Mouse (Mus musculus) gastrocnemius, postnatal 10 days (tissue): ENCODE results near the gene Dagla. TPM values are rescaled to one million over a fixed set of nuclear protein-coding genes. Genes with fewer than 3 reads are reported as not detected.

Experiments
- DNase-seq: peaks from one replicate; pipeline ENCODE4 v3.0.0; 2021; ENCODE audit warnings: mixed read lengths
- total RNA-seq, 2 experiments: library from RNA; stranded (reverse); gene quantifications; 2 replicates each; pipeline ENCODE4 v1.2.3; 2021

Dagla gene
- total RNA-seq, 2 experiments from 2014 or later: 8.9 to 9.3 TPM

GRCm38 (mm10) chr19:10235784-10236565, 68.7 kb downstream of the Dagla start:
- no peak for DNase-seq

- DNase-seq: no peak
Measured at GRCm38 (mm10) chr19:10232327-10233017, 72.2 kb downstream of the Dagla start.

DNA sequence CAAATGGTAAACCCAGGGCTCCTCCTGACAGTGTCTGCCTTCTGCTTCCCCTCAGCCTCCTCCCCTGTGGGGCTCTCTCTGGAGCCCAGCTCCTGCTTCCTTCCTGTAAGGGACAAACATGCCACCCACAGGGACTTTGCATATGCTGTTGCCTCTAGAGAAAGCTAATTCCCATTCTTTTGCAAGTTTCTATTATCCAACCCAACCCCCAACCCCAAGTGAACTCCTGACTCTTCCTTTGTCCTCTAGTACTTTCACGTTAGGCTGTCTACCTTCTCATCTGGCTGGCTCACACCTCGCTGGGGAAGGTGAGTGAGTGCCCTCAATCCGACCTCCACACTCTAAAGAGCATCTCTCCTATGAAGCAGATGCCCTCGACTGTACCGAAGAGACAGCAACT, 72.8 kb downstream of the Dagla start:
- no peak for DNase-seq

DNA sequence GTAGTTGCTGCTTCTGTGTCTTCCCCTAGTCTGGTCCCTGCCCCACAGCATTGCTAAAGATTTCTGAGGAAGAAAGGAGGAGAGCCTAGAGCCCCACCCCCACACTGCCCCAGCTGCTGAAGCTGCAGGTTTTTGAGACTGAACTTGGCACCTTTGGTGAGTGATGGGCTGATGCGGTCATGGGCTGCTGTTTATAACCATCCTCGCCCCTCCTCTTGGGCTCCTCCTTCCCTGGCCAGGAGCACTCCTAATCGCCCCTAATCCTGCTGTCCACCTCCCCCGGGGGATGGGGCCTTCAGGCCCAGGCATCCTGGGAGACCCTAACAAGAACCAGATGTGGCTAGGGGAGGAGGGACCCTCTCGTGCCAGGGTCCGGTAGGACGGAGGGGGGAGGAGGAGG, 73.7 kb downstream of the Dagla start:
- no peak for DNase-seq

GRCm38 (mm10) chr19:10225767-10226166, 78.9 kb downstream of the Dagla start:
- DNase-seq: no peak

DNA sequence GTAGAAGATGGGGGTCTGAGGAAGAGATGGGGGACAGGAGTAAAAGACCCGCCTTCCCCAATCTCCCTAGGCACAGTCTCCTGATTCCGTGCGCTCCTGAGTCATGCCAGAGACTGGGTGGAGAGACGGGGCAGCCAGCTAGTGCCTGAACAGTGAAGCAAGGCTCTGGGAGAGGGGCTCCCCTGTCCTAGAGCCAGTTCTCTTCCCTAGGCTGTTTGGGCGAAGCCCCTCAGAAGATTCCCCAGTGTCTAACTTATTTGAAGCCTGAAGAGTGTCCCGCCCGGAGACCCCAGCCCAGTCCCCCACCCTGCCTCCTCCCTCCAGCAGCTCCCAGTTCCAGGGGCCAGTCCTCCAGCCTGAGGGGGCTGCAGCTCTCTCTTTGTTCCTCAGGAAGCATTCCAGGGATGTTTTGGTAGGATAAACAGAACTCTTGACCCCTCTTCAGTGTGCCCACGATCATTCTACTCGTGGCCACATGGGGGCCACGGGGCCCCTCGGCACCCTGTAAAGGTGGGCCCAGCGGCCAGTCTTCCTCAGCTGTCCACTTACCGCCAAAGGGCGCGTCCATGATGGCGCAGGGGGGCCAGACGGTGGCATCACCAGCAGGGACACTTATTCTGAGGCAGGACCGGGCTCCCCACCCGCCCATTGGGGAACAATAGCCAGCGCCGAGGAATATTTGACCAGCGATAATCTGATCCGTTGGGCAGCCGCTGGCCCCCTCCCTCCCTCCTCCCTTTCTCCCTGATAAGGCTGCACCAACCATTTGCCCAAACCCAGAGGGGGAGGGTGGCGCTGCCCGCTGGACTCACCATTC, 79.8 kb downstream of the Dagla start:
- DNase-seq: no peak

DNA sequence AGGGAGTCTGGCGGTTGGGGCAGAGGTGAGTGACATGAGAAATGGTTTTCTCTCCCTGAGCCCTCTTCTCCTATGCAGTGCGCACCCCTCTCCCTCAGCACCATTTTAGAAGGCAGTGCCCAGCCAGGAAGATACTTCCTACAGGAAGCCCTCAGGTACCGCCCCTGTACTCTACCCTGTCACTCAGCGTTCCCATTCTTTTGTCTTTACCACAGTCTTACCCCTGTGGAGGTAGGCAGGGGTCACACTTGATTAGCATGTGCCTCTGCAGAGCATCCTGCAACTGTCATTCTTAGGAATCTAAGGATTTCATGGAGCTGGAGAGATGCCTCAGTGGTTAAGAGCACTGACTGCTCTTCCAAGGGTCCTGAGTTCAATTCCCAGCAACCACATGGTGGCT, 81.1 kb downstream of the Dagla start:
- DNase-seq: no peak

DNA sequence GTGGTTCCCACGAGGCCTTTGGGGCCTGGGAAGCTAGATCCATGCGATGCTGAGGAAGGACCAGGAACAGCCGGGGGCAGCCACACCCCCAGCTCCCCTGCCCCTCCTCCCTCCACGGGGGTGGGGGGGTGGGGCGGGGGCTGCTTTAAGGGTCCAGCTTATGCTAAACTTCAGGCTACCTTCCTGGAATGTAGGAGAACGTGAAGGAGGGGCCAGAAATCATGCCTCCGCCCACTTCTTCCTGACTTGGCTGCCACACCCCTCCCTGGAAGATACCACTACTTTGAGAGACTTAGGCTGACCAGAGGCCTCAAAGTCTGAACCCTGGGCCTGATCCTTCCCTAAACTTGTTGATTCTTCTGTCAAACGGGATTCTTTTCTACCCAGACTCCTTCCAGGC, 82.0 kb downstream of the Dagla start:
- DNase-seq: no peak

- no peak for DNase-seq
Measured at GRCm38 (mm10) chr19:10221585-10221984, 83.1 kb downstream of the Dagla start.

DNA sequence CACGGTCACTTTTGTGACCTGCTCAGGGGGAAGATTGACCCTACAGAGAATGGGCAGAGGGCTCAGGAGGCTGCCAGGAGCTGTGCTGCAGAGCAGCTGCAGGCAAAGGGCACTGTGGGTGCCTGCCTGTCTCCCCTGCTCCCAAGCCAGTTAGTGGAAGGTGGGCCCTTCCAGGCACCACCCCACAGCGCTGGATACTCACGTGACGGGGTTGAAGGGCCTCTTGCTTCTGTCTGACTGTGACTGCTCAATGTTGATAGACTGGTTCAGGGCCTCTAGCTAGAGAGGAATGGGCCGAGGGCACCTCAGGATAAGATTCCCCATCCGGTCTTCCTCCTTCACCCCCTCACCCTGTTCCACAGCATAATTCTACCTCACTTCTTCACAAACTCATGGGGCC, 85.1 kb downstream of the Dagla start:
- DNase-seq: no peak

DNA sequence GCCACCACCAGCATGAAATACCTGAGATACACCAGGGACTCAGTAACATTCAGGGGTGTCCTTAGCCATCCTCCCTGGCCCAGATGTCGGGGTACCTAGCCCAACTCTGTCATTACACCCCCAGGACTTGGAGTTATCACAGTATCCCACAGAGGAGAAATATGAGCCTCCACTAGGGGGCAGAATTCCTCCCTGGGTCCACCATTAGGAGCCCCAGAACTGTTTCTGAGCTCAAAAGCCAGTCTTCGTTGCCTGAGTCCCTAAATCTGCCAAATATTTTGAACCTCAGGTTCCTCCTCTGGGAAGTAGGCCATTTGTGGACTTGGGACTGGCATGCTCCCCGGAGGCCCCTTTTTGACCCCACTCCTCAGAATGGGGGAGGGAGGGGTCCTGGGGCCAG, 85.6 kb downstream of the Dagla start:
- DNase-seq: peak; percentile 45

DNA sequence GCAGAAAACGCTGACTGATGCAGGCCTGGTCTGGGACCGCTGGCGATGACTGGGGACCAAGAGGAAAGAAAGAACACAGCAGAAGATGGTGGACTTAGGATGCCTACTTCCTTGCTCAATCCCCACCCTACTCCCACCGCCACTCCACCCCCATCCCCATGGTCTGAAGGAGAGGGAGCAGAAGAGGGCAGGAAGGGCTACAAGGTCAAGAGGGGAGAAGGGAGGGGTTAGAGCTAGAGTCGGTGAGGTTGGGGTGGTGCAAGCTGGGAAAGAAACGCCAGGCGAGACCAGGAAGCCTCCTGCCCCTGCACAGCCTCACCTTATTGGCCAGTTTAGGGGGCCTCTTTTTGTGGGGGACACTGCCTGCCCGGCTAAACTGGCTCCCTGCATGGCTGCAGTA, 88.6 kb downstream of the Dagla start:
- no peak for DNase-seq

DNA sequence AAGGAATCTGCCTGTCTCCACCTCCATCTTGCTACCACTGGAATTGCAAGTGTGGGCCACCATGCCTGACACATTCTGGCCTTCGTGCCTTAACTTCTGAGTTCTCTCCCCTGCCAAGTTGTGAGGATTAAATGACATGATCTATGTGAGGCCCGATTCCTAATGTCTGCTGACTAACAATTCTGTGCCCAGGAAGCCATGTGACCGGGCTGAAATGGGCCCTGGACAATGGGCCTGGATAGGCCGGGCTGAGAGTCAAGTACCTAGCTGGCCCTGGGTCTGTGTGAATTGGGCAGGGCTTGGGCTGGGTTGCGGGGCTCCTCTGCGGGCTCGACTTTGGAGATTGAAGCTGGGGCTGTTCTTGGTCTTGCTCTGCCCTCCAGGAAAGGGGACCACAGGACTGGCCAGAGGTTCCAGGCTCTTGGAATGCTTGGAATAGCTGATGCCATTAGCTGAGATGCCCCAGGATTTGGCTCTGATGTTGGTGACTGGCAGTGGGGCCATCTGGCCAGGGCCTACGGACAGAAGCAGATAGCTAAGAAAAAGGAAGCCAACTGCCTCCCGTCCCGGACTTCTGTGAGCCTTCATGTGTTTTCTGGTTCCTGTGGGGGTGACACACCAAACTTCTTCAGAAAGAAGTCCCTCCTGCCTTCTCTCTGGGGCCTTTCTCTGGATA, 90.7 kb downstream of the Dagla start:
- no peak for DNase-seq

GRCm38 (mm10) chr19:10210885-10211284, 93.8 kb downstream of the Dagla start:
- no peak for DNase-seq

DNA sequence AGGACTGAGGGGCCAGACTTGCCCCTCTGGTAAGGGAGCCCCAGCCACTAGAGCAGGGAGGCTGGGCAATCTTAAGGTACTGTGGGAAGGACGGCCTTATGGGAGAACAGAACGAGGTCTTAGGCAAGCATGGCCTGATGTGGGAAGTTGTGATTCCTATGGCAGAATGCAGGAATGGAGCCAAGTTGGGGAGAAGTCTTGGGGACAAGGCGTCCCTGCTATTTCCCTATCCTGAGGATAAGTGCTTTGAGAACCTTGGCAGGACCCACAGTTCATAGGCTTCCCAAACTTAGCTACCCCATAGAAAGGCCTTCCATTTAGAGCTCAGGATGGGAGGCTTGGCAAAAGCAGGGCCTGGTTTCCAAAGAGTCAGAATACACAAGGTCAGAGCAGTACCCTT, 95.8 kb downstream of the Dagla start:
- no peak for DNase-seq

GRCm38 (mm10) chr19:10205051-10205450, 99.6 kb downstream of the Dagla start:
- DNase-seq: no peak

DNA sequence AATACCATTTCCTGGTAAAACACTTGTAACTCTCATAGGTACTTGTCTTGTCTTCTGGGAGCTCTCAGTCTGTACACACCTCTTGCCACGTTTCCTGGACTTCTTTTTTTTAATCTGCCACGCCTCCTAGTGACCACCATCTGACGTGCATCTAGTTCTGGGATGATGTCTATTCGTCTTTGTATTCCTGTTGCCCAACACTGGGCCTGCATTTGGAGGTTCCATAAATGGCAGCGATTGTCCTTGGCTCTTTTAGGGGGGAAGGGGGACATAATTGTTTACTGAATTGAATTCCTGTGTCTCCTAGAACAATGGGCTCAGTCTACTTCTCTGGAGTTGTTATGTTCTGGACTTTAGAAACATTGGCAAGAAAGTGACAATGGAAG, 100.1 kb downstream of the Dagla start:
- DNase-seq: no peak

DNA sequence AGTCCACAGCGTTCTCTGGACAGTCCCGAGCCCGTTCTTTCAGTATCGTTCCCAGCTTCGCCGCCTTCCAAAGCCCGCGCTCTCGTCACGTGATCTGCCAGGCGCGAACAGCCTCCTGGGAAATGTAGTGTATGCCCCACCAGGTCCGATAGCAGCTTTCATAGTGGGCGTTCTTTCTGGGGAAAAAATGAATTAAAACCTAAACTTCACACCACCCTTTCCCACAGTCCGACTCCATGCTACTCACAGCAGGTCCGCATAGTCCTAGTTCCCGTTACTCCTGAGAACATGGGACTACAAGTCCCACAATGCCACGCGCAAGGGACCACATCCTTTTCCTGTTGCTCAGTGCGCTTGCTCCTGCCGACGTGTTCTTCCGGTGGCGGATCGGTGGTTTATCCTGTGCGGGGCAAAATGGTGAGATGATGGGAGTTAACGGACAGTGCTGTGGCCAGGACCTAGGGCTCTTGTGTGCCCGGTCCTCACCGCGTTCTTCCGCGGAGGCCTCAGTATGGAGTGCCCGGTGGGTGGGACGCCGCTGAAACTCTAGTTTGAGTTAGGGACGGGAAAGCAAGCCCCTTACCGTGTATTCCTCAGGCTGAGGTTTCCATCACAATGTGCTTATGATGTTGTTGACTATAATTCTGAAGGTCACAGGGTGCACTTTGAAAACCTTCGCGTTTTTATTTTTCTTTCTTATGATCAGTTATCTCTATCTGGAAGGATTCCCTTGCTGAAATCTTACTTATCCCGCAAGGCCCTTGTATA, 100.6 kb downstream of the Dagla start, which contains the start of the genes Tmem258 and Fen1:
Gene Tmem258, plus strand, starts transcription at position 167 of the 768 bp plus-strand sequence.
Gene Fen1, minus strand, starts transcription at position 322 of the 768 bp plus-strand sequence.
- DNase-seq: peak; percentile 89

- DNase-seq: no peak
Measured at GRCm38 (mm10) chr19:10203146-10203847, 101.4 kb downstream of the Dagla start.

- DNase-seq: peak; percentile 88
Measured at GRCm38 (mm10) chr19:10198723-10199122, 106.0 kb downstream of the Dagla start.

DNA sequence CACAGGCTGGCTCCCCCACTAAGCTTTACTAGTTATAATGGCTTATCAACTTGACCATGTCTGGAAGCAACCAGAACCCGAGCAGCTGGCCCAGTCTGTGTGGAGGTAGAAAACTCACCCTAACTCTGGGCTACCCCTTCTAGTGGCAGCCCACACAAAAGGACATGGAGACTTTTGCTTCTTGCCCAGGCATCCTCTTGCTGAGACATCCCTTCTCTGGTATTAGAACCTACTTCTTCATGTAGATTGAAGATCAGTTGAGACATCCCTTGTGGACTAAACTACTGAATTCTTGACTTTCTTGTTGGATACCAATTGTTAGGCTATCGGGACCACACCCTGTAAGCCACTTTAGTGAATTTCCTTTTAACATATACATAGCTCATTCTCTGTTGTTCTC, 106.4 kb downstream of the Dagla start:
- no peak for DNase-seq
